Mouse (Mus musculus) T-helper 2 cell (primary cell): Measurements from ENCODE around the gene Hexim1.

Source experiments
- in situ Hi-C: fragments of 300-600 bp; cut with MboI, MseI; formaldehyde crosslinking; loops from one replicate; pipeline ENCODE4 v1.15.1; 2025; ENCODE audit warnings: high pct_unique_total_duplicates

Hexim1 gene

DNA sequence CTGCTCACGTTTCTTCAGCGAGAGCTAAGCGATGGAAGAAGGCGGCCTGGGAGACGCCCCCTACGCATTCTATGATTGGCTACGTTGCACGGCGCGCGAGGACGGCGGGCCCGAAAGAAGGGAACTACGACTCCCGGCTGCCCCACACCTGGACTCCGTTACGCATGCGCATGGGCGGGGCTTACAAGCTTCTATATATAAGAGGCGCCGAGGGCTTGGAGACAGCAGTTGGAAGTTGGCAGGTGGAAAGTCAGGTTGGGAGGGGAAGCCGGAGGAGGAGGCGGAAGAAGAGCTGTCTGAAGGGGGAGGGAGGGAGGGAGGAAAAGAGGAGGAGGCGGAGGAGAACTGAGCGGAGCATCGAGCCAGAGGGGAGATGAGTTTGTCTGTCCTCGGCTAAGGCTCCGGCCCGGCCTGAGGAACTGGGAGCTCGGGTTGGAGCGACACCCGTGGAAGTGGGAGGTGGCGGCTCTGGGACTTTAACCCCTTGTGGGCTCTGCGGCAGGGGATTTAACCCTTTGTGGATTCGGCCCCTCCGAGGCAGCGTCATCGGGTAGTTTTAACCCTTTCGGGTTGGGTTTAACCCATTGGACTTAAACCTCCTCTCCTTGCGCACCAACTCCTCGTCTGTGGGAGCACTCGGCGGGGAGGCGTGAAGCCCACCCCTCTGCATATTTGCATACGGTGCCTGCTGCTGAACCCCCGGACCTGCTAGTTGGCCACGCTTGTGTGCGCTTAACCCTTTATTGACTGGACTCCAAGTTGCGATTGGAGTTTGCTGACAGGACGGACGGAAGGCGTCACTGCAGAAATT is at the start of gene Hexim1:
TSS of gene Hexim1 (plus strand) at position 224 of the 811 bp plus-strand sequence.
- in situ Hi-C loops: no loop called here

GRCm38 (mm10) chr11:103067051-103067361 is 49.0 kb upstream of the Hexim1 start:
- in situ Hi-C loops: loop anchor here (10.0 kb wide), 1 partner anchor 712 kb away; no protein-coding TSS in a partner anchor

GRCm38 (mm10) chr11:103067457-103068001 is 48.5 kb upstream of the Hexim1 start:
- in situ Hi-C loops: loop anchor here (10.0 kb wide), 1 partner anchor 713 kb away; no protein-coding TSS in a partner anchor

DNA sequence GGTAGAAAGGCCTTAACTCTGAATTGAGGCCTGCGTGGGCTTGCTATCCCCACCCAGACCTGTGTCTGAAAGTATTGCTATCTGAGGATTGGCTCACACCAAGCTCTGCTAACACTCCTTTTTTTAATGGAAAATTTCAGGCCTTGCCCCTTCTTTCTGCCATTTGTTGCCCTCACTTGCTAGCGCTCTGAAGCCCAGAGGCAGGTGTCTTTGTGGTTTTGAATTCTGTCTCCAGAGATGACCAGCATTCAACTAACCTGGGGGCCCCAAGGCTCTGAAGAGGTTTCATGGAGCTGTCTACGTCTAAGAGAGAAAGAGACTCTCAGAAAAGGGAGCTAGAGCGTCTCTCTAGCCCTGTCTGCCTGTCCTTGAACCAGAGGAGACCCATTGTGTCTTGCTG is 47.8 kb upstream of the Hexim1 start:
- in situ Hi-C loops: loop anchor here (10.0 kb wide), 1 partner anchor 713 kb away; no protein-coding TSS in a partner anchor

- in situ Hi-C loops: loop anchor here (10.0 kb wide), 1 partner anchor 714 kb away; no protein-coding TSS in a partner anchor
Measured at GRCm38 (mm10) chr11:103068884-103069283, 47.1 kb upstream of the Hexim1 start.

- in situ Hi-C loops: loop anchor here (10.0 kb wide), 1 partner anchor 715 kb away; no protein-coding TSS in a partner anchor
Measured at GRCm38 (mm10) chr11:103069731-103070130, 46.3 kb upstream of the Hexim1 start.

GRCm38 (mm10) chr11:103070322-103070880 is 45.6 kb upstream of the Hexim1 start:
- in situ Hi-C loops: no loop called here

GRCm38 (mm10) chr11:103073671-103074070 is 42.4 kb upstream of the Hexim1 start:
- in situ Hi-C loops: no loop called here

- in situ Hi-C loops: no loop called here
Measured at GRCm38 (mm10) chr11:103074121-103074650, 41.8 kb upstream of the Hexim1 start.

DNA sequence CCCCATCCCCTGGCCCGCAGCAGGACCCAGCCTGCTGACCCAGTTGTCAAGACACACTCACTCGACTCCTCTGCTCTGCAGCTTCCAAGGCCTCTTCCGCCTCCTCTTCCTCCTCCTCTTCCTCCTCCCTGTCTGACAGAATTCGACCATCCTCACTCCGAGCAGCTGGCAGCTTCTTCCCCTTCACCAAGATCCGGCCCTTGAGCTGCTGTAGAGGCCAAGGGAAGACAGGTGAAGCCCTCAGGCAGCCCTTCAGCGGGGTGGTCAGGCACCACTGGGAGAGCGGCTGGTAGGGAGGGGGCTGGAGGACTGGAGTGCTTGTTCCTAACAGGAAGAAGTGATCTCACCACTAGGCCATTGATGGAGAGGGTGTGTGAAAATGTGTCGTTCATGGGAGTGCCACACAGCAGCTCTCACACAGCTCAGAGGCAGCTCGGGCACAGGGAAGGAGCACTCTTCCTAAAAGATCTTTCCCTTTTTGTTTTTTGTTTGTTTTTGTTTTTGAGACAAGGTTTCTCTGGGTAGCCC is 41.2 kb upstream of the Hexim1 start:
- in situ Hi-C loops: no loop called here

GRCm38 (mm10) chr11:103076010-103076409 is 40.0 kb upstream of the Hexim1 start:
- in situ Hi-C loops: no loop called here

- in situ Hi-C loops: no loop called here
Measured at GRCm38 (mm10) chr11:103076581-103076980, 39.5 kb upstream of the Hexim1 start.

DNA sequence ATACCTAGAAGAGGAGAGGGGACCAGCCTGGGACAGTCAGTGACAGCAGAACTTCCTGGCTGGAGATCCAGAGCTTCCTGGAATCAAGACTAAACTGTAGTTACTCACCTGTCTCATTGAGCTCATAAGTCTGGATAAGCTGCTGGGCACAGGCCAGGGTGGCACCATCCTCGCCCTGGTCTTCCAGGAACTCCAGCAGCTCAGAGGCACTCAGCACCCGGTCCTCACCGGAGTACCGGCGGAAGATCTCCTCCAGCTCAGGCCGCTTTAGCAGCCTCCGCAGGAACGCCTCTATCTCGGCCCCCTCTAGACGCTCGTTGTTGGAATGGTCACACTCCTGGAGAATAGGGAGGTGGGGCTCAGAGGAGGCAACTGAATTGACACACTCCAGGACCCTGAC is 37.9 kb upstream of the Hexim1 start:
- in situ Hi-C loops: no loop called here

- in situ Hi-C loops: no loop called here
Measured at GRCm38 (mm10) chr11:103080323-103081091, 35.5 kb upstream of the Hexim1 start.

DNA sequence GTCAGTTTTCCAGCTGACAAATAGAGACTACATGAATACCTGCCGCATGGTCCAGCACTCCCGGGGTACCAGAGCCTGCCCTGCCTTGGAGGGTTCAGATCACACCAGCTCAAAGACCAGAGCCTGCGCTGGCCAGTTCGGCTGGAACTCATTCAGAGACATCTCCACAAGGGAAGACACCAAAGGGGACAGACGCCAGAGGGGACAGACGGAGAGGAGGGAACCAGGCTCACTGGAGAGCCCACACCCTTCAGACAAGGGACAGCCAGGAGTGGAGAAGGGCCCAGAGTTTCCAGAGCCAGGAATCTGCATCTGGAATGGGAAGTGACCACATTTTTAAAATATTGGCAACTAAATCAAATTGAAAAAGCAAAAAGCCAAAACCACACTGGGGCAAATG is 34.4 kb upstream of the Hexim1 start:
- in situ Hi-C loops: no loop called here

DNA sequence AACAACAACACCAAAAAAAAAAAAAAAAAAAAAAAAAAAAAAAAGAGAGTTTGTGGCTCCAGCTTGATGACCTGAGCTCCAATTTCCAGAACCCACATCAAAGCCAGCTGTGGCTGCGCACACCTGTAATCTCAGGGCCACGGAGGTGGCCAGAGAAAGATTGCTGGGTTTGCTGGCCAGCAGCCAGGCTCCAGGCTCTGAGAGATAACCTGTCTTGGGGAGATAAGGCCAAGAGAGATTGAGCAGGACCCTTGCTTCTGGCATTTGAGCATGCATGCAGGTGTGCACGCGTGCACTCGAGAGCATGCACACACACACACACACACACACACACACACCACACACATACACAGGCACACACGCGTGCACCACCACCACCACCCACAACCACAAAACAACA is 22.7 kb upstream of the Hexim1 start:
- in situ Hi-C loops: no loop called here

DNA sequence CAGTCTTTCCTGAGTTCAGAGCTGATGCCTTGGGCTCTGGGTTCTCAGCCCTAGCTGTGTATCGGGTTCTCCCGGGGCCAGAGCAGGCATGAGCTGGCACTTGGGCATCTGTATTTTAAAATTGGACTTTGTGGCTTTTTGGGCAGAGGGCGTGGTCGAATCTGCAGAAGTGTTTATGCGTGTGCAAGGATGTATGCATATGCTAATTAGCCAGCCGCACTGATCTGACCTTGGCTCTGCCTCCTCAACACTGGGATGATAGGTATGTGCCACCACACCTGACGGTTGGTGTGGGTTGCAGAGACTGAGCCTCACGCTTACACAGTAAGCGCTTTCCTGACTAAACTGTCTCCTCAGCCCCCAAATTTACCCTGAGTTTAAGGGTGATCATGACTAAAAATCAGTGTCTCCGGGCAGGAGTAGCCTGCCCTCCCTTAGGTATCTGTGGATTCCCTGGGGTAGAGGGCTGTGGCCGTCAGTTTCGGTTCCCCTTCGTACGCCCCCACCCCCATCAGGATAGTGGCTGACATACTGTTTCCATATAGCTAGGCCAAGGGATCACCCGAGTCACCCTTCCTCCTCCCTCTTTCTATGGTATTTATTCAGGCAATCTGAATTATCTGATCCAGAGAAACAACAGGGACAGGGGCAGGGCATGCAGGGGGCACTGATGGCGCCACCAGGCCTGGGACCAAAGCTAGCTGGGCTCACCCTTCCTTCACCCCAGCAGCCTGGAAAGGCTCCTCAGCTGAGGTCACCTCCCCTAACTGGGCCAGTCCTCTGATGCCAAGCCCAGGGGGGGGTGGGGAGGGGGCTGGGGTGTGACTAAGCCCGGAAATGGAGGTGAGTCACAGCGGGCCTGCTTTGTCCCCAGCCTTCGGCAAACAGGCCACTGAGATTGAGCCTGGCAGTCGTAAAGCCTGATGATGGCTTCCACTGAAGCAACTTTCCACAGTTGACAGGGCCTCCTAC is 21.9 kb upstream of the Hexim1 start:
- in situ Hi-C loops: no loop called here

GRCm38 (mm10) chr11:103095107-103095670 is 20.8 kb upstream of the Hexim1 start:
- in situ Hi-C loops: no loop called here

DNA sequence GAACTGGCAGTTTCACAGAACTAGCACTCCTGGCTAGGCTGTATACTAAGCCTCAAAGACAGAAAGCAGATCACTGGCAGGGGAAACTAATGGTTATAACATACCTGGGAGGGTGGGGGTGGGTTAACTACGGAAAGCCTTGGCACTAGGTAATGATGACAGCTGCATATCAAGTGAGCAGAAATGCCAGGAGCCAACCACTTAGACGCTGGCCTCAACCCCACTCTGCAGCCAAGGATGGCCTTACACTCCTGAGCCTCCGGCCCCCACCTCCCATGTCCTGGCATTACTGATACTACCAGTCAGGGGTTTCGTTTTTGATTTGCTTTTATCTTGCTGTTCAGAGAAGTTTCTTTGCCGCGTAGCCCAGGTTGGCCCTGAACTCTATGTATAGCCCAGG is 20.2 kb upstream of the Hexim1 start:
- in situ Hi-C loops: no loop called here
